Mouse (Mus musculus) regulatory T cell (primary cell): ENCODE measurements around the gene Fgf11.

Source experiments
- in situ Hi-C: fragments of 300-600 bp; cut with MboI, MseI; formaldehyde crosslinking; loops from one replicate; pipeline ENCODE4 v1.15.1; 2025; ENCODE audit warnings: high pct_unique_total_duplicates

Gene Fgf11

GRCm38 (mm10) chr11:69787306-69787705, 14.4 kb downstream of the Fgf11 start:
- in situ Hi-C loops: loop anchor here (25.0 kb wide), 1 partner anchor 1600 kb away; no protein-coding TSS in a partner anchor

DNA sequence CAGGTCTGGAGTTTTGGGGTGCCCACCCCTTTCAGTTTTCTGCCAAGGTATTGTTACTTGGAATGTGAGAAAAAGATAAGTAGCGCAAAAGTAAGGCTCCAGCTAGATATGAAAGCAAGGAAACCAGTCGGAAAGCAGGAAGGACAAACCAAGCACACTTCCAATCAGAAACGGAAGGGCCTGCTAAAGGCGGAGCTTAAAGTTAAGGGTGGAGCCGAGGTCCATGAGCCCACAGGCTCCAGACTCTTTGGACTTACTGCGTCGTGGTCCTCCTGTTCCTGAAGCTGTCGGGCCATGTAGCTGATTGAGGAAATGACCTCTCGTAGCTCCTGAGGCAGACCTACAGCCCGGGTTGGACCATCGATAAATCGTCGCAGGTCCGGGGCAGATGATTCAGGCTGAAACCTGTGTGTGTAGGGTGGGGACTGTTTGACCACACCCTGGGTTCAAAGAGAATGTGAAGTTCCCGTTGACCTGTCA, 16.8 kb downstream of the Fgf11 start:
- in situ Hi-C loops: loop anchor here (25.0 kb wide), 1 partner anchor 1598 kb away; no protein-coding TSS in a partner anchor

- in situ Hi-C loops: loop anchor here (25.0 kb wide), 1 partner anchor 1595 kb away; no protein-coding TSS in a partner anchor
Observed at GRCm38 (mm10) chr11:69781828-69782227, 19.8 kb downstream of the Fgf11 start.

DNA sequence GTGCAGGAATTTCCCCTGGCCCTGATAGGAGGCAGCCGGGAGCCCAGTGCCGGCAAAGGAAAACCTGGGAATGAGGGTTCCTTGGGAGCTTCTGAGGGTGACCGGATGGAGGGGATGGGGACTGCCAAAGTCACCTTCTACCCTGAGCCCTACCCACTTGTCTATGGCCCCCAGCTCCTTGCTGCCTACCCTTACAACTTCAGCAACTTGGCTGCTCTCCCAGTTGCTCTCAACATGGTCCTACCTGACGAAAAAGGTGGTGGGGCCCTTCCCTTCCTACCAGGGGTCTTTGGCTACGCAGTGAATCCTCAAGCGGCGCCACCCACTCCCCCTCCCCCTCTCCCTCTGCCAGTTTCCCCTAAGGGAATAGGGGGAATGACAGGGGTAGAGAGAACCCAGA, 22.7 kb downstream of the Fgf11 start:
- in situ Hi-C loops: loop anchor here (25.0 kb wide), 1 partner anchor 1592 kb away; no protein-coding TSS in a partner anchor

DNA sequence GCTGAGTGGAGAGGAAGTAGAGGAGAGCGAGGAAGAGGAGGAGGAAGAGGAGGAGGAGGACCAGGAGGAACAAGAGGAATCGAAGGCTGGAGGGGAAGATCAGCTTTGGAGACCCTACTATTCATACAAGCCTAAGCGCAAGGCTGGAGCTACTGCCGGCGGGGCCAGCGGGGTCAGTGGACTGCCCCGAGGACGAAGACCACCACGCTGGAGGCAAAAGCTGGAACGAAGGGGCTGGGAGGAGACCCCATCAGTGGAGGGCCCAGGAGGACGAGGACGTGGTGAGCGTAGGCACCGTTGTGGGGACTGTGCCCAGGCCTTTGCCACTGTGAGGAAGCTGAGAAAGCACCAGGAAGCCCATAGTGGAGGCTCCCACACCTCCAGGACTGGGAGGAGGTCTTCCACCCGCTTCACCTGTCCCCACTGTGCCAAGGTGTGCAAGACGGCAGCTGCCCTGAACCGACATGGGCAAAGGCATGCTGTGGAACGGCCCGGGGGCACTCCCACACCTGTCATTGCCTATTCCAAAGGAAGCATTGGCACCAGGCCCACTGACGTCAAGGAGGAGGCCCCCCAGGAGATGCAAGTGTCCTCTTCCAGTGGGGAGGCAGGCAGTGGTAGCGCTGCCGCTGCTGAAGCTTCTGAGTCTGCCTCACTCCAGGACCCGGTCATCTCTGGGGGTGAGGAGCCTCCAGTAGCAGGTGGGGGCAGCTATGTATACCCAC, 23.2 kb downstream of the Fgf11 start:
- in situ Hi-C loops: loop anchor here (25.0 kb wide), 1 partner anchor 1591 kb away; no protein-coding TSS in a partner anchor

GRCm38 (mm10) chr11:69777504-69778257, 24.0 kb downstream of the Fgf11 start:
- in situ Hi-C loops: loop anchor here (25.0 kb wide), 1 partner anchor 1590 kb away; no protein-coding TSS in a partner anchor

DNA sequence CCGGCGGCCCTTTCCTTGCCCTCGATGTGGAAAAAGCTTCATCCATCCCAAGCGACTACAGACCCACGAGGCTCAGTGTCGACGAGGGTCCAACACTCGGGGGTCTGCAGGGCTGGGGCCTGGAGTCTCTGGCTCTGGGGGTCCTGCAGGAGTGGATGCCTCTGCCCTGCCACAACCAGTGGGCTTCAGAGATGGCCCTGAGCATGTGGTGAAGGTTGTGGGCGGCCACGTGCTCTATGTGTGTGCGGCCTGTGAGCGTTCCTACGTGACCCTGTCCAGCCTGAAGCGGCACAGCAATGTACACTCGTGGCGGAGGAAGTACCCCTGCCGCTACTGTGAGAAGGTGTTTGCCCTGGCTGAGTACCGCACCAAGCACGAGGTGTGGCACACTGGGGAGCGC, 25.2 kb downstream of the Fgf11 start:
- in situ Hi-C loops: loop anchor here (25.0 kb wide), 1 partner anchor 1589 kb away; no protein-coding TSS in a partner anchor

- in situ Hi-C loops: loop anchor here (25.0 kb wide), 1 partner anchor 1588 kb away; no protein-coding TSS in a partner anchor
Observed at GRCm38 (mm10) chr11:69775716-69776115, 25.9 kb downstream of the Fgf11 start.

GRCm38 (mm10) chr11:69774961-69775360, 26.7 kb downstream of the Fgf11 start:
- in situ Hi-C loops: loop anchor here (25.0 kb wide), 1 partner anchor 1588 kb away; no protein-coding TSS in a partner anchor

DNA sequence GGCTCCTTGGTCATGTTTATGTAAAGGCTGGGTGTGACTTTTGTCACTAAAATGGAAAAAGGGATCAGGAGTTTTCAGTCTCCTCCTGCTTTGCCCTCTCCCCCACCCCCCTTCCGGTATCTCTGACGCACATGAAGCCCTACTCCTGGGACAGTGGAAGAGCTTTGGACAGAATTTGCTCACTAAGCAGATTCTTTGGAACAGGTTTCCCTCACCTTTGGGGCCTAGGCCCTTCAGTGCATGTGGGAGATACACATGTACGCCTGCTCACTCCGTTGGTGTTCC, 34.1 kb downstream of the Fgf11 start:
- in situ Hi-C loops: loop anchor here (5.0 kb wide), 1 partner anchor 35 kb away; the partner anchor contains the start of gene Fgf11

- in situ Hi-C loops: loop anchor here (5.0 kb wide), 1 partner anchor 35 kb away; the partner anchor contains the start of gene Fgf11
Observed at GRCm38 (mm10) chr11:69766872-69767624, 34.6 kb downstream of the Fgf11 start.

DNA sequence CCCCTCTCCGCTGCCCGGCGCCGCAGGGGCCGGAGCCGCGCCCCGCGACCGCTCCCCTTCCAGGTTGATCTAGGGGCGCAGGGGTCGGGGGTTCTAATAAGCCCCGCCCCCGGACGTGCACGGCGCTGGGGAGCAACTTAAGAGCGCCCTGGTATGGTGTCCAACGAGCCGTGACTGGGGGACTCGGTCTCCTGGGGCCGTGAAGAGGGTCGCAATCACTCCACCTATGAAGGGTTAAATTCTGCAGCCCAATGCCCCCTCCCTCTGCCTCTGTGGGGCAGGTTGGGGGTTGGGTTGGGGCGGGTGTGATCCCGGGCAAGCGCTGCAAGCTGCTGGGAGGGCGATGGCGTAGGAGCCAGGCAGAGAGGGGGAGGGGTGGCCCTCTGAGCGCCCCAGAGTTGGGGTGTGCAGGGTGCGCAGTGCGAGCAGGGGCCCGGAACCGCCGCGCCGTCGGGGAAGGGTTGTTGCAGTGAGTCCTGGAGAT, 35.5 kb downstream of the Fgf11 start:
- in situ Hi-C loops: loop anchor here (5.0 kb wide), 1 partner anchor 36 kb away; the partner anchor contains the start of gene Fgf11

DNA sequence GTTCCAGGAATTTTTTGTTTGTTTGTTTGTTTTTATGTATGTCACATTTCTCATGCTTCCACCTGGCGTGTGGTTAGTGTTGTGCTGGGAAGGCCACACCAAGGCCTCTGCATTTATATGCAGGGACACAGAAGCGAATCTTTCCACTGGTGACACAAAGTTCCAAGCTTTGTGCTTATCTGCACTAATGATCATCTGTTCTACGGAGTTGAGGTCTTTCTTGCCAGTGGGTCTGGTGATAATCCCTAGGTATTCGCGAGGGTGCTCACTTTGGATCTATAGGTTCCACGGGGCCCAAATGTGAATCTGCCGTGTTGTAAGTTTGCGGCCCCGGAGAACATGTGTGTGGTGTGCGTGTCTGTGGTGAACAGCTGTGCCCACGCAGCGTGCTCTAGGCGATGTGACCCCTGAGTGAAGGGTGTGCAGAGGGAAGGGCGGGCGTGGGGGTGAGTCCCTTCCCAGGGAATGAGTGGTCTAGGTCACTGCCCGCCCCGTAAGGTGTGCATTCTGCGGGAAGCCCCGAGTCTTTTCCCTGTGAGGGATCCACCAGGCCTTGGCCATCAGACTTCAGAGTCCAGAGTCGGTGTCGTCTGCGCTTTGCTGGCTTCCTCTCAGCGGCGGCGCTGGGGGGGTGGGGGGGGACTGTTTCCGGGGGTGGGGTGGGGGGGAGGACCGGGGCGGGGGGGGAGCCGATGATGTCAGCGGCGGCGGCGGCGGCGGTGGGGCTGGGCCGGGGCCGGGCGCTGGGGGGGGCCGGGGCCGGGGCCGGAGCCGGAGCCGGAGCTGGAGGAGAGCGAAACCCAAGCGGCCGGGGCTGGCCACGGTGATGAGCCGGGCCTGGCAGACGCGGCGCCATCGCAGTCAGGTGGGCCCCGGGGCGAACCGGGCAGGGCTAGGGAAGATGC, 36.2 kb downstream of the Fgf11 start, which contains the start of gene Zbtb4:
Gene Zbtb4, plus strand, starts transcription at position 692 of the 905 bp plus-strand sequence.
- in situ Hi-C loops: loop anchor here (5.0 kb wide), 1 partner anchor 37 kb away; the partner anchor contains the start of gene Fgf11

DNA sequence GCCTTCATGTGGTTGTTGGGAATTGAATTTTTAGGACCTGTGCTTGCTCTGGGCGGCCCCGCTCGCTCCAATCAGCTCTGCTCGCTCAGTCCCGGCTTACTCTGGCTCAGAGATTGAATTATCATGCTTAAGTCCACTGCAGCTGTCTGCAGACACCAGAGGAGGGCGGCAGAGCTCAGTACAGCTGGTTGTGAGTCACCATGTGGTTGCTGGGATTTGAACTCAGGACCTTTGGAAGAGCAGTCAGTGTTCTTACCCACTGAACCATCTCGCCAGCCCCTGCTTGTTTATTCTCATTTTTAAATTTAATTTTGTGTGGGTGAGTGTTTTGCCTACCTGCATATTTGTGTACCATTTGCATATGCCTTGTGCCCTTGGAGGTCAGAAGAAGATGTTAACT, 38.1 kb downstream of the Fgf11 start:
- in situ Hi-C loops: no loop called here

DNA sequence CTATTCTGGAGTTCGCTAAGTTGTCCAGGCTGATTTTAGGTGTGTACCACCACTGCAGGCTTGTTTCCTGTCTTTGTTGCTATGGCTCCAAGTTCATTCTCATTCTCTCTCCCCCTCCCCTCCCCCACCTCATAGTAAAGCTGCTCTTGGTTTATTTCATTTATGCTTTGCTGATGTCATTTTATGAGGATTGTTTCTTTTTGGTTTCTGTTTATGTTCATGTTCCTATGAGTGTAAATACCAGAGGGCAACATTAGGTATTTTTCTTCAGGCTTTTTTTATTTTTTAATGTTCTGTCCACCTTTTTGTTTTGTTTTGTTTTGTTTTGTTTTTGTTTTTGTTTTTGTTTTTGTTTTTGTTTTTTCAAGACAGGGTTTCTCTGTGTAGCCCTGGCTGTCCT, 39.8 kb downstream of the Fgf11 start, which contains the start of gene Slc35g3:
Gene Slc35g3, minus strand, starts transcription at position 101 of the 400 bp plus-strand sequence.
- in situ Hi-C loops: no loop called here

DNA sequence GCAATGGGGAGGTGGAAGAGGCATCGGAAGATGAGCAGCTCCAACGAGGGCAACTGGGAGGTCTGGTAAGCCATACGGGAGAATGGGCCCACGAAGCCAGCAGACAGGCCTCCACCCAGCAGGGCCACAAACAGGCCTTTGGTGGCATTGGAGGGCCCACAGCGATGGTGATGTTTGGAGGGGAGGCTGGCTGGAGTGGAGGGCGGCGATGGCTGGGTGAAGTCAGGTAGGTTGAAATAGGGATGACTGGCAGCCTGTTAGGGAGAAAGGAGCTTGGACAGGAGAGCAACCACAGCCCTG, 40.8 kb downstream of the Fgf11 start:
- in situ Hi-C loops: no loop called here

- in situ Hi-C loops: no loop called here
Observed at GRCm38 (mm10) chr11:69760160-69760900, 41.3 kb downstream of the Fgf11 start.

DNA sequence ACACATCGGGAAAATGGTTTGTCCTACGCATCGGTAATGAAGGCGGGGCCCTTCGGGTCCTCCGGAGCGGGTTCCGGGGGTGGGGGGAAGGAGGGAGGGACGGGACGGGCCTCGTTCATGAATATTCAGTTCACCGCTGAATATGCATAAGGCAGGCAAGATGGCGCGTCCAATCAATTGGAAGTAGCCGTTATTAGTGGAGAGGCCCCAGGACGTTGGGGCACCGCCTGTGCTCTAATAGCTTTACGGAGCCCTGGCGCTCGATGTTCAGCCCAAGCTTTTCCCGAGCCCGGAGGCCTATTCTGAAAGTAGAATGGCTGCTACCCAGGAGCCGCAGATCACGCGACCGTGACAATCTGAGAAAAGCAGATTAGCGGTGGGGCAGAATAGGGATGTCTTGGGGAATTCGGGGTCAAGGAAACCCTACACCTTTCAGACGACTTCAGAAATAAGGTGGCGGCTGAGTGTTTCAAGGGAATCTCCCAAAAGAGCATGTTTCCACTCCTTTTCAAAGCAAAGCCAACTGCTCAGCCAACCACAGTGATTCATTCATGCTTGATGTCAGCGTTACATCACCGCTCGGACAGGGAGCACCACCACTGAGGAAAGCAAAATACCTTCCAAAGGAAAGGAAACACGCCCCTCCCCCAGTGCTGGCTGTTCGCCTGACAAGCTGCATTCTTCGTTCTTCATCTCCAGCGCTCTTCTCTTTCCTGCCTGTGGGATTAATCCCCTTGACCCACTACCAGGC, 42.5 kb downstream of the Fgf11 start:
- in situ Hi-C loops: no loop called here
